Comparison of ENCODE assay signal across 17 mouse cellular contexts in the genomic region with DNA sequence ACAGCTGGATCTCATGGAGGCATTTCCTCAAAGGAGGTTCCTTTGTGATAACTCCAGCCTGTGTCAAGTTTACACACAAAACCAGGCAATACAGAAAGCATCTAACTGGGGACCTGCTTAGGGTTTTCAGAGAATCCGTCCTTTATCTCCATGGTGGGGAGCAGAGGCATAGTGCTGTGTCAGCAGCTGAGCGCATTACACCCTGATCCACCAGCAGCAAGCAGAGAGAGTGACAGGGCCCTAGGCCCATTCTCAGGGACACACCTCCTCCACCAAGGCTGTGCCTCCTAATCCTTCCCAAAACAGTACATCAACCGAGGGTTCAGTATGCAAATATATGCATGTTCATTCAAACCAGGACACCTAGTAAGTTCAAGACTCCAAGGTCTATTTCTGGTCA. TPM values are rescaled to one million over a fixed set of nuclear protein-coding genes. Genes with fewer than 3 reads are reported as not detected.
DNase-seq lines count a peak whose midpoint lies in the region; ATAC-seq and TF ChIP-seq lines count a peak whose summit lies in the region.
"Had no signal": no experiment of that assay in that cellular context is flagged by ENCODE, and none has a peak within 500 bp of the region (broad histone marks: within the 10 kb centered on the region; RNA-seq: fewer than 3 reads in every experiment).

No protein-coding gene starts in this region.

- no peak overlapping the region for H3K27ac ChIP-seq in liver, embryonic 12.5 days
- H3K27ac ChIP-seq in liver, postnatal 0 days (ENCODE audit: low read depth): no peak overlapping the region
- no peak overlapping the region for H3K27ac ChIP-seq in liver, embryonic 14.5 days
- H3K27ac ChIP-seq in left cerebral cortex, adult 2 months: no peak overlapping the region
- H3K27ac ChIP-seq: forebrain, embryonic 13.5 days; heart, embryonic 13.5 days; hindbrain, embryonic 15.5 days had no signal

- no peak overlapping the region for H3K4me3 ChIP-seq in liver, embryonic 12.5 days
- no peak overlapping the region for H3K4me3 ChIP-seq in liver, postnatal 0 days (ENCODE audit: low read depth, low read length)
- no peak overlapping the region for H3K4me3 ChIP-seq in liver, embryonic 14.5 days (ENCODE audit: insufficient read depth in 1 of 2, low read depth in 2 of 2, low read length in 2 of 2)
- no peak overlapping the region for H3K4me3 ChIP-seq in left cerebral cortex, adult 2 months
- H3K4me3 ChIP-seq: forebrain, embryonic 13.5 days; heart, embryonic 13.5 days; hindbrain, embryonic 15.5 days had no signal

- H3K9me3 ChIP-seq in liver, embryonic 12.5 days (replicated peaks): no peaks in the 10 kb centered on the region
- H3K9me3 ChIP-seq in liver, postnatal 0 days (ENCODE audit: low read length): no peaks in the 10 kb centered on the region
- no peaks in the 10 kb centered on the region for H3K9me3 ChIP-seq in liver, embryonic 14.5 days (ENCODE audit: control insufficient read depth, low read length)
- H3K9me3 ChIP-seq: forebrain, embryonic 13.5 days; G1E; heart, embryonic 13.5 days; hindbrain, embryonic 15.5 days had no signal

- H3K27me3 ChIP-seq in liver, embryonic 12.5 days (replicated peaks): no peaks in the 10 kb centered on the region
- H3K27me3 ChIP-seq in liver, postnatal 0 days (ENCODE audit: insufficient read depth, low read length): no peaks in the 10 kb centered on the region
- H3K27me3 ChIP-seq in liver, embryonic 14.5 days (ENCODE audit: control insufficient read depth, insufficient read depth, low read length): no peaks in the 10 kb centered on the region
- H3K27me3 ChIP-seq: forebrain, embryonic 13.5 days; heart, embryonic 13.5 days; hindbrain, embryonic 15.5 days had no signal

- no peak overlapping the region for H3K4me2 ChIP-seq in liver, embryonic 12.5 days
- no peak overlapping the region for H3K4me2 ChIP-seq in liver, postnatal 0 days (ENCODE audit: low read depth, low read length)
- no peak overlapping the region for H3K4me2 ChIP-seq in liver, embryonic 14.5 days (ENCODE audit: low read depth)
- H3K4me2 ChIP-seq: forebrain, embryonic 13.5 days; heart, embryonic 13.5 days; hindbrain, embryonic 15.5 days had no signal

- TF ChIP-seq EP300 in liver, postnatal 0 days (IDR thresholded peaks at IDR 0.05; ENCODE audit: low read depth): no peak
- no peak for TF ChIP-seq EP300 in liver, embryonic 14.5 days (IDR thresholded peaks at IDR 0.05; ENCODE audit: low read depth)

- ATAC-seq in liver, embryonic 12.5 days: peak; percentile 80
- ATAC-seq in liver, postnatal 0 days: no peak
- peak; percentile 59; the same call in 1 of the 2 replicates for ATAC-seq in liver, embryonic 14.5 days (ENCODE audit: insufficient read depth)
- ATAC-seq: forebrain, embryonic 13.5 days; forebrain, postnatal 0 days had no signal

- DNase-seq in liver, postnatal 0 days: no peak
- DNase-seq in ZHBTc4 (ENCODE audit: low read depth, low spot score): peak; percentile 29
- peak in 1 of 3 experiments; percentile 18 for DNase-seq in liver, embryonic 14.5 days (ENCODE audit: low read depth in 3 of 3, low spot score in 3 of 3)
- DNase-seq in left cerebral cortex, adult 2 months (ENCODE audit: extremely low spot score in 1 of 2, low spot score in 2 of 2): no peak
- no peak for DNase-seq in lung, postnatal 10 days
- DNase-seq: adrenal gland, postnatal 10 days; cerebellum, adult 11-12 months; cerebellum, adult 9-10 months; cerebellum, postnatal 25 days; forebrain, postnatal 0 days; gastrocnemius, postnatal 14 days; heart, postnatal 36 days had no signal

- no peak for TF ChIP-seq CTCF in liver, postnatal 0 days (IDR thresholded peaks at IDR 0.05; ENCODE audit: low read depth)
- no peak for TF ChIP-seq CTCF in liver, embryonic 14.5 days (IDR thresholded peaks at IDR 0.05; ENCODE audit: low read depth)
- TF ChIP-seq CTCF in left cerebral cortex, adult 2 months (IDR thresholded peaks at IDR 0.05): no peak

- intact Hi-C loops in left cerebral cortex, adult 2 months (cut with DNase I): no loop called here

- peaks cover 34% of the 10 kb centered on the region for H3K4me1 ChIP-seq in liver, embryonic 12.5 days
- H3K4me1 ChIP-seq in liver, postnatal 0 days (ENCODE audit: insufficient read depth): no peaks in the 10 kb centered on the region
- H3K4me1 ChIP-seq in liver, embryonic 14.5 days (replicated peaks; ENCODE audit: control insufficient read depth in 2 of 2, insufficient read depth in 2 of 2, low read length in 1 of 2): peaks cover 0 to 17% of the 10 kb centered on the region in 2 experiments; a peak in 3 of 4 replicates

- 36% methylated on average over 3 of the region's 3 CpGs for WGBS in liver, embryonic 12.5 days (ENCODE audit: insufficient replicate concordance)
- WGBS in liver, postnatal 0 days (ENCODE audit: insufficient replicate concordance): 56% methylated on average over 3 of the region's 3 CpGs
- 35% methylated on average over 3 of the region's 3 CpGs for WGBS in liver, embryonic 14.5 days (ENCODE audit: insufficient replicate concordance)

- no peak overlapping the region for H3K9ac ChIP-seq in liver, embryonic 12.5 days
- no peak overlapping the region for H3K9ac ChIP-seq in liver, postnatal 0 days (replicated peaks)
- no peak overlapping the region for H3K9ac ChIP-seq in liver, embryonic 14.5 days (replicated peaks)
- H3K9ac ChIP-seq: forebrain, embryonic 13.5 days; forebrain, postnatal 0 days; heart, embryonic 13.5 days; hindbrain, embryonic 15.5 days had no signal

- H3K36me3 ChIP-seq in liver, embryonic 12.5 days: no peaks in the 10 kb centered on the region
- H3K36me3 ChIP-seq in liver, postnatal 0 days (replicated peaks; ENCODE audit: insufficient read depth, low read length): no peaks in the 10 kb centered on the region
- no peaks in the 10 kb centered on the region for H3K36me3 ChIP-seq in liver, embryonic 14.5 days (replicated peaks; ENCODE audit: control insufficient read depth, insufficient read depth, low read depth)
- H3K36me3 ChIP-seq: G1E; heart, embryonic 13.5 days; hindbrain, embryonic 15.5 days had no signal

RNA-seq across cellular contexts. Expression of a gene that starts 38.5 kb away (rescaled TPM):
- 42.0 and 43.0 TPM in 2 replicates for polyA plus RNA-seq in liver, embryonic 12.5 days (2016; fragmentation: Nextera tagmentation; extraction: Ambion mirVana)
- polyA plus RNA-seq in liver, postnatal 0 days (2015; fragmentation: Nextera tagmentation; extraction: Ambion mirVana): 20.9 and 21.5 TPM in 2 replicates
- polyA plus RNA-seq in liver, embryonic 14.5 days (2012; rRNA removed): 15.2 and 24.8 TPM in 2 replicates
- polyA plus RNA-seq in liver, embryonic 14.5 days (2014; fragmentation: Nextera tagmentation; extraction: Ambion mirVana): 29.9 and 36.7 TPM in 2 replicates
- total RNA-seq in left cerebral cortex, adult 2 months (2021): 100 to 1,000 TPM; 129 to 136 TPM

RNA-seq across cellular contexts. Expression of a gene that starts 55.3 kb away (rescaled TPM):
- 0.97 and 1.1 TPM in 2 replicates for polyA plus RNA-seq in liver, embryonic 12.5 days (2016; fragmentation: Nextera tagmentation; extraction: Ambion mirVana)
- polyA plus RNA-seq in liver, postnatal 0 days (2015; fragmentation: Nextera tagmentation; extraction: Ambion mirVana): 0.20 and 0.22 TPM in 2 replicates
- 0.90 and 0.92 TPM in 2 replicates for polyA plus RNA-seq in liver, embryonic 14.5 days (2012; rRNA removed)
- polyA plus RNA-seq in liver, embryonic 14.5 days (2014; fragmentation: Nextera tagmentation; extraction: Ambion mirVana): 0.38 and 0.58 TPM in 2 replicates
- 1 to 10 TPM; 1.4 to 1.5 TPM for total RNA-seq in left cerebral cortex, adult 2 months (2021)
- polyA plus RNA-seq: G1E had no signal
